In genomic region chr10:6980236-6980635, GRCm38 (mm10) we compare ENCODE assay signal across 8 mouse cellular contexts.
DNase-seq lines count a peak whose midpoint lies in the region; ATAC-seq and TF ChIP-seq lines count a peak whose summit lies in the region.

No protein-coding gene starts in this region.

- H3K9ac ChIP-seq in kidney, postnatal 0 days (ENCODE audit: low read depth, low read length), result no peak overlapping the region
- H3K9ac ChIP-seq in midbrain, embryonic 11.5 days (ENCODE audit: low read length), result peak overlapping the region; percentile 30; the same call in 1 of the 2 replicates

- H3K27me3 ChIP-seq in kidney, postnatal 0 days (ENCODE audit: insufficient read depth, low read length), result no peaks in the 10 kb centered on the region
- no peaks in the 10 kb centered on the region for H3K27me3 ChIP-seq in midbrain, embryonic 11.5 days (ENCODE audit: control insufficient read depth, insufficient read depth, low read length)

- 16% methylated on average over 6 of the region's 6 CpGs for WGBS in kidney, postnatal 0 days
- WGBS in midbrain, embryonic 11.5 days, result 25% methylated on average over 6 of the region's 6 CpGs

- H3K4me2 ChIP-seq in kidney, postnatal 0 days (ENCODE audit: low read length), result peak overlapping the region; percentile 42
- H3K4me2 ChIP-seq in midbrain, embryonic 11.5 days, result peak overlapping the region; percentile 15; the same call in 1 of the 2 replicates

- H3K36me3 ChIP-seq in kidney, postnatal 0 days (ENCODE audit: insufficient read depth, low read length), result no peaks in the 10 kb centered on the region
- H3K36me3 ChIP-seq in midbrain, embryonic 11.5 days (ENCODE audit: control insufficient read depth, insufficient read depth, low read length), result no peaks in the 10 kb centered on the region

- DNase-seq in kidney, postnatal 0 days (ENCODE audit: low spot score), result peak; percentile 11
- DNase-seq in kidney, postnatal 4 days, result no peak
- peak; percentile 7 to 41 for DNase-seq in cerebellum, postnatal 36 days
- DNase-seq in midbrain, embryonic 11.5 days (ENCODE audit: low spot score, missing footprints), result peak; percentile 84
- no peak for DNase-seq in adrenal gland, postnatal 10 days
- no peak for DNase-seq in gastrocnemius, postnatal 25 days
- no peak for DNase-seq in urinary bladder, postnatal 4 days (ENCODE audit: low spot score in 2 of 2)

- no peak overlapping the region for H3K27ac ChIP-seq in kidney, postnatal 0 days
- H3K27ac ChIP-seq in midbrain, embryonic 11.5 days (ENCODE audit: low read depth, low read length), result no peak overlapping the region

- no peak overlapping the region for H3K4me3 ChIP-seq in kidney, postnatal 0 days (replicated peaks; ENCODE audit: low read depth, low read length)
- no peak overlapping the region for H3K4me3 ChIP-seq in midbrain, embryonic 11.5 days (ENCODE audit: low read depth, low read length)

- H3K4me1 ChIP-seq in kidney, postnatal 0 days (replicated peaks; ENCODE audit: insufficient read depth, low read length), result no peaks in the 10 kb centered on the region
- H3K4me1 ChIP-seq in midbrain, embryonic 11.5 days (ENCODE audit: control insufficient read depth, insufficient read depth, low read length), result no peaks in the 10 kb centered on the region

- no peaks in the 10 kb centered on the region for H3K9me3 ChIP-seq in kidney, postnatal 0 days (replicated peaks; ENCODE audit: low read length)
- no peaks in the 10 kb centered on the region for H3K9me3 ChIP-seq in midbrain, embryonic 11.5 days (ENCODE audit: control insufficient read depth, low read length)

- ATAC-seq in kidney, postnatal 0 days (replicated peaks; ENCODE audit: low FRiP score, low read depth), result no peak
- ATAC-seq in granulocyte monocyte progenitor cell, adult 5-6 weeks (replicated peaks; ENCODE audit: poor library complexity, severe bottlenecking), result peak; percentile 42
- 0 out of 2 replicates have a peak, but pooled peaks have one; percentile 44 for ATAC-seq in midbrain, embryonic 11.5 days (ENCODE audit: low FRiP score)

- TF ChIP-seq CTCF in kidney, postnatal 0 days (IDR thresholded peaks at IDR 0.05; ENCODE audit: low read depth), result no peak

Comparison
In these comparisons a context has a peak if more than half of its experiments do, and no peak if none do; other contexts are left out.
1. DNase-seq: peak in kidney, postnatal 0 days (single experiment), cerebellum, postnatal 36 days (2 of 2) and midbrain, embryonic 11.5 days (single experiment); none in kidney, postnatal 4 days (0 of 2), adrenal gland, postnatal 10 days (single experiment), gastrocnemius, postnatal 25 days (single experiment) and urinary bladder, postnatal 4 days (0 of 2).